Mouse (Mus musculus) macrophage (primary cell): ENCODE results near the gene Olfr965. TPM values are rescaled to one million over a fixed set of nuclear protein-coding genes. Genes with fewer than 3 reads are reported as not detected.

Source experiments
- polyA plus RNA-seq: library from polyadenylated mRNA; stranded (reverse); fragments of 250-400 nt; gene quantifications from 3 replicates; pipeline ENCODE4 v1.2.4, GENCODE M21; 2018; ENCODE audit warnings: inconsistent platforms

Olfr965 gene
- polyA plus RNA-seq, 1 experiment from 2014 or later: not detected

Other genes starting within 250 kb of the Olfr965 start
- not detected in 3 replicates for gene Olfr955, start 239.4 kb upstream of the Olfr965 start, polyA plus RNA-seq
- gene Olfr44, start 217.4 kb upstream of the Olfr965 start, polyA plus RNA-seq: not detected in 3 replicates
- gene Olfr957, start 195.5 kb upstream of the Olfr965 start, polyA plus RNA-seq: not detected in 3 replicates
- gene Olfr958, start 157.3 kb upstream of the Olfr965 start, polyA plus RNA-seq: not detected in 3 replicates
- not detected in 3 replicates for gene Olfr959, start 135.8 kb upstream of the Olfr965 start, polyA plus RNA-seq
- not detected in 3 replicates for gene AW551984, start 107.0 kb upstream of the Olfr965 start, polyA plus RNA-seq
- not detected in 3 replicates for gene Olfr148, start 100.7 kb upstream of the Olfr965 start, polyA plus RNA-seq
- gene Olfr960, start 90.0 kb upstream of the Olfr965 start, polyA plus RNA-seq: not detected in 3 replicates
- not detected in 3 replicates for gene Olfr961, start 66.3 kb upstream of the Olfr965 start, polyA plus RNA-seq
- not detected in 3 replicates for gene Olfr963, start 44.1 kb upstream of the Olfr965 start, polyA plus RNA-seq
- gene Olfr149, start 4.2 kb upstream of the Olfr965 start, polyA plus RNA-seq: not detected in 3 replicates
- gene Olfr150, start 19.6 kb downstream of the Olfr965 start, polyA plus RNA-seq: not detected in 3 replicates
- not detected in 3 replicates for gene Olfr967, start 34.9 kb downstream of the Olfr965 start, polyA plus RNA-seq
- gene Olfr968, start 71.9 kb downstream of the Olfr965 start, polyA plus RNA-seq: not detected in 3 replicates
- not detected in 3 replicates for gene Olfr969, start 79.6 kb downstream of the Olfr965 start, polyA plus RNA-seq
- not detected in 3 replicates for gene Olfr970, start 97.5 kb downstream of the Olfr965 start, polyA plus RNA-seq
- gene Olfr971, start 125.5 kb downstream of the Olfr965 start, polyA plus RNA-seq: not detected in 3 replicates
- not detected in 3 replicates for gene Olfr972, start 155.1 kb downstream of the Olfr965 start, polyA plus RNA-seq
- gene Olfr229, start 196.0 kb downstream of the Olfr965 start, polyA plus RNA-seq: not detected in 3 replicates
- gene Olfr974, start 226.1 kb downstream of the Olfr965 start, polyA plus RNA-seq: not detected in 3 replicates
- gene Olfr975, start 240.7 kb downstream of the Olfr965 start, polyA plus RNA-seq: not detected in 3 replicates
- not detected in 3 replicates for gene Olfr976, start 249.8 kb downstream of the Olfr965 start, polyA plus RNA-seq